Mouse (Mus musculus): ENCODE results near the gene Fibp. TPM values are rescaled to one million over a fixed set of nuclear protein-coding genes. Genes with fewer than 3 reads are reported as not detected.

Fibp gene
- polyA plus RNA-seq, 1 experiment from 2014 or later, result 103 TPM

DNA sequence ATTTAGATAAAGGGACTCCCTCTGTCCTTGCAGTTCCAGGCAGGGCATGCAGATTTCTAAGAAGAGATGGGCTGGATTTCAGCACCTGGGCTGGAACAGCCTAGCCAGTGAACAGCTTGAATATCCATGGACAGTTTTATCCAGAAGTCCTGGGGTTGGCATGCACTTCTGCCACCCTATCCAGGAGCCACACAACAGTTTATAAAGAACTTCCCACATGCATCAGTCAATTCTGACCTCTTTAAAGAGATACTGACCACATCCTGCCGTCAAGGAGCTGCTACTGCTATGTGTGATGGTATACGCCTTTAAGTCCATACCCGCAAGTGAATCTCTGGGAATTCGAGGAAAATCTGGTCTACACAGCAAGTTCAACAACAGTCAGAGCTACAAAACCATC lies 31.2 kb upstream of the Fibp start:
- H3K9me3 ChIP-seq (ENCODE audit: control insufficient read depth, low read length), result no peaks in the 10 kb centered on the region
- no peaks in the 10 kb centered on the region for H3K27me3 ChIP-seq (ENCODE audit: control insufficient read depth, insufficient read depth, low read length)
- H3K27ac ChIP-seq (ENCODE audit: low read depth, low read length), result no peak overlapping the region
- ATAC-seq (ENCODE audit: low FRiP score) (no peak), DNase-seq (ENCODE audit: low spot score, missing footprints) (peak; percentile 65)
- no peak overlapping the region for H3K4me3 ChIP-seq (ENCODE audit: low read depth, low read length)
- no peak overlapping the region for H3K9ac ChIP-seq (ENCODE audit: low read length)
- H3K36me3 ChIP-seq (ENCODE audit: control insufficient read depth, insufficient read depth, low read length), result 0 out of 2 replicates have a peak, but pooled peaks cover 5% of the 10 kb centered on the region
- 84% methylated on average over 4 of the region's 4 CpGs for WGBS
- H3K4me2 ChIP-seq, result no peak overlapping the region
- H3K4me1 ChIP-seq (ENCODE audit: control insufficient read depth, insufficient read depth, low read length), result peaks cover 14% of the 10 kb centered on the region

DNA sequence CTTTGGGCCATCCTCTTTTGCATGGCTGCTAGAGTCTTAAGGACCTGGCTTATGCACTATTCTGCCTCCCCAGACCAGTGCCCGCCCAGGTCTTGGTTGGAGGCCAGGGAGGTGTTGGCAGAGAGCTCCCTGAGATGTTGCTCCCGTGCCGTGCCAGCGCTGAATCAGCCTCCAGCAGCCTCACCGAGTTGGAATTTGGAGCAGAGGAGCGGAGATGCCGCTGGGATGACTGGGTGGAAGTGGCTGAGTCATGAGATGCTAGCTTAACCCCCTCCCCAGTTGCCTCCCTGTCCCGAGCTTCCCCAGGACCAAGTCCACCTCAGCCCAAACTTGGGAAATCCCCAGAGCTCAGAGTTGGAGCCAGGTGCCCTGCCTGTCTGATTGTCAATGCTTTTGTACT lies 30.6 kb upstream of the Fibp start:
- Histone ChIP-seq H3K4me1 (ENCODE audit: control insufficient read depth, insufficient read depth, low read length) (peaks cover 14% of the 10 kb centered on the region), H3K36me3 (ENCODE audit: control insufficient read depth, insufficient read depth, low read length) (0 out of 2 replicates have a peak, but pooled peaks cover 5% of the 10 kb centered on the region), H3K4me3 (ENCODE audit: low read depth, low read length) (no peak overlapping the region), H3K27ac (ENCODE audit: low read depth, low read length) (no peak overlapping the region), H3K27me3 (ENCODE audit: control insufficient read depth, insufficient read depth, low read length) (no peaks in the 10 kb centered on the region), H3K4me2 (no peak overlapping the region), H3K9ac (ENCODE audit: low read length) (no peak overlapping the region), H3K9me3 (ENCODE audit: control insufficient read depth, low read length) (no peaks in the 10 kb centered on the region)
- WGBS, result 75% methylated on average over 8 of the region's 8 CpGs
- peak; percentile 33 for DNase-seq (ENCODE audit: low spot score, missing footprints)
- ATAC-seq (ENCODE audit: low FRiP score), result no peak

DNA sequence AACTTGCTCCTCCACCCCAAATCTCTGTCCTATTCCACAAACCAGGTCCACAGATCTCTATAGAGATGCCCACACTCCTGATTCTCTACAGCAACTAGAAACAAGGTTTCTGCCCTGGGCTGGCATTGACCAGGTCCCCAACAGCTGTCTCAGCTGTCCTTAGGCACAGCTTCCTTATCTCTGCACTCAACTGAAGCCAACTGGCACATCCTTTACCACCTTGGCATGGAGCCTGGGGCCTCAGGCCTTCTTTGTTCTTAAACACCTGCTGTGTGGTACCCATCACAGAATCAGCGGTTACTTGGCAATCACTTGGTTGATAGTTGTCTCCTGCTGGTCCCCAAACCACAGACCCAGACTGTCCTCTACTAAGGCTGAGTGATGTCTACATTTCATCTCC lies 30.0 kb upstream of the Fibp start:
- no peaks in the 10 kb centered on the region for H3K27me3 ChIP-seq (ENCODE audit: control insufficient read depth, insufficient read depth, low read length)
- H3K36me3 ChIP-seq (ENCODE audit: control insufficient read depth, insufficient read depth, low read length), result 0 out of 2 replicates have a peak, but pooled peaks cover 5% of the 10 kb centered on the region
- 90% methylated on average over 1 of the region's 1 CpGs for WGBS
- no peak overlapping the region for H3K9ac ChIP-seq (ENCODE audit: low read length)
- DNase-seq (ENCODE audit: low spot score, missing footprints), result peak; percentile 21
- ATAC-seq (ENCODE audit: low FRiP score), result no peak
- peaks cover 14% of the 10 kb centered on the region for H3K4me1 ChIP-seq (ENCODE audit: control insufficient read depth, insufficient read depth, low read length)
- H3K27ac ChIP-seq (ENCODE audit: low read depth, low read length), result no peak overlapping the region
- no peak overlapping the region for H3K4me2 ChIP-seq
- H3K9me3 ChIP-seq (ENCODE audit: control insufficient read depth, low read length), result no peaks in the 10 kb centered on the region
- no peak overlapping the region for H3K4me3 ChIP-seq (ENCODE audit: low read depth, low read length)

DNA sequence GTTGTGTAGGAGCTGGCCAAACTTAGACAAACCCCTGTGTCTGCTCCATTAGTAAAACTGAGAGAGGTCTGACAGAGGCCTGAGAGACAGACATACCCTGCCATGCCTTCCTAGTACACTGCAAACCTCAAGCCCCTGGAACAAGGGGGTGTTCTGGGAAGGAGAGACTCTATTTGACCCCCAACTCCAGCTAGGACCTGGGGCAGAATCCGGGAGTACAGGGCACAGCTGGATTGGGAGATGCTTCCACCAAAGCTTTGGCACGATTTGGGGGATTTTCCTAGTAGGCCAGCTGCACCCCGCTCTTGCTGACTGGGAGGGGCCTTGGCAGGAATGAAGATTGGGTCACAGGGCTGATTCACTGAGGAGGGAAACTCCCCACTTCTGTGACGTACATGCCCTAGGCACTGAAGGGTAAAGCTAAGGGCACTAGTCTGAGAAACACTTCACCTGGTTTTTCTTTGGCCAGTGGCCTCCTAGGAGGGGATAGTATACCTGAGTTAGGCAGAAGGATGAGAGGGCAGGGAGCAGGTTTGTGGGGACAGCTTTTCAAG lies 28.4 kb upstream of the Fibp start:
- Histone ChIP-seq H3K27ac (ENCODE audit: low read depth, low read length) (no peak overlapping the region), H3K4me3 (ENCODE audit: low read depth, low read length) (no peak overlapping the region), H3K36me3 (ENCODE audit: control insufficient read depth, insufficient read depth, low read length) (no peaks in the 10 kb centered on the region), H3K4me2 (no peak overlapping the region), H3K27me3 (ENCODE audit: control insufficient read depth, insufficient read depth, low read length) (no peaks in the 10 kb centered on the region), H3K9ac (ENCODE audit: low read length) (no peak overlapping the region), H3K9me3 (ENCODE audit: control insufficient read depth, low read length) (no peaks in the 10 kb centered on the region), H3K4me1 (ENCODE audit: control insufficient read depth, insufficient read depth, low read length) (peaks cover 7% of the 10 kb centered on the region)
- no peak for DNase-seq (ENCODE audit: low spot score, missing footprints)
- WGBS, result 74% methylated on average over 4 of the region's 4 CpGs
- no peak for ATAC-seq (ENCODE audit: low FRiP score)

DNA sequence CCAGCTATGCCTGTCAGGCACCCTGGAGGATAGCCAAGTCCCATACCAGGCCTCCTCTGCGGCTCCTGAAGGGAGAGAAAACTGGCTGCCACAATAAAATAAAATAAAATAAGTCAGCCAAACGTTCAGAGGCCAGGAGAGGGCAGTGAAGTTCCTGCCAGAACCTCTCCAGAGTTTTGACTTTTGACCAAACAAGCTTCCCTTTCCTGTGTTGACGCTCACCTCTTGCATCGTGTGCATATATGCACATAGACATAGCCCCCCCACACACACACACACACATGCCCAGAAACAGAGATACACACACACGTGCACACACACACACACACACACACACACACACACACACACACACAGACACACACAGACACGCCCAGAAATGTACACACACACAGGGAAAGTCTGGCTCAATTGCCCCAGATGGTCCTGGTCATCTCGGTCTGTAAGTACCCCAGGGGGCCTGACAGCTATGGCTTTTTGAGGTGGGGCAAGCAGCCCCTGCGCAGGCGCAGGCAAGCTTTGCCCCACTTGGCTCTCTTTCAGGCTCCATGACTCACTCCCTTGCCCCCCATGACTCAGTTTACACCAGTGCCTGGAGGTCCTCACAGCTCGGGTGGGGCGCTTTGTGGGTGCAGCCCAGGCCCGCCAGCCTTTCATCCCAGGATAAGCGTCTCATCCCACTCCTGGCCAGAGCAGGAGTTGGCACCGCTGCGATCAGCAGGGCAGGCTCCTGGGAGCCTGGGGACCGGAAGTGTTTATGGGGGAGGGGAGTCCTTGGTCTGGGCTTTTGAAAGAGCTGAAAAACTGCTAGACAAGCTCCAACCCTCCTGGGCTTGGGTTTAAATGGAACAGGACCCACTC lies 27.2 kb upstream of the Fibp start:
- Histone ChIP-seq H3K9ac (ENCODE audit: low read length) (peak overlapping the region; percentile 49), H3K4me2 (peak overlapping the region; percentile 46), H3K4me1 (ENCODE audit: control insufficient read depth, insufficient read depth, low read length) (peaks cover 7% of the 10 kb centered on the region), H3K9me3 (ENCODE audit: control insufficient read depth, low read length) (no peaks in the 10 kb centered on the region), H3K4me3 (ENCODE audit: low read depth, low read length) (peak overlapping the region; percentile 20; the same call in 1 of the 2 replicates), H3K27me3 (ENCODE audit: control insufficient read depth, insufficient read depth, low read length) (no peaks in the 10 kb centered on the region), H3K36me3 (ENCODE audit: control insufficient read depth, insufficient read depth, low read length) (no peaks in the 10 kb centered on the region), H3K27ac (ENCODE audit: low read depth, low read length) (no peak overlapping the region)
- DNase-seq (ENCODE audit: low spot score, missing footprints) (peak; percentile 89), ATAC-seq (ENCODE audit: low FRiP score) (no peak)
- 11% methylated on average over 16 of the region's 16 CpGs for WGBS

DNA sequence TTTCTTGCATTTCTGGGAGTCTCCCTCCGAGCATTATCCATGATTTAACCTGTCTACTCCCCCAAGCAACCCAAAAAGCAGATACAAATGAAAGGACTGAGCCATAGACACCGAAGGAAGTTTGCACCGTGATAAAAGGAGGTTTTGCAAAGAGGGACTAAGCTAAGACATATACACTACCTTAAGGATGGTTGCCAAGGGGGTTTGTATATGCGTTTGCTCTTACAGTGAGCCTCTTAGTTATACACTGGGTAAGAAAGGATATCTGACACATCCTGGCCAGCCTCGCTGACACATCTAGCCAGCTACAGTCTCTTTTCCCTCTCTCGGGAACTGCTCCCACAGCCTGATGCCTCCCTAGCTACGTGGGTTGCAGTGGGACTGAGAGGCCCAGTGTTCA lies 26.5 kb upstream of the Fibp start:
- Histone ChIP-seq H3K27me3 (ENCODE audit: control insufficient read depth, insufficient read depth, low read length) (no peaks in the 10 kb centered on the region), H3K9me3 (ENCODE audit: control insufficient read depth, low read length) (no peaks in the 10 kb centered on the region), H3K4me1 (ENCODE audit: control insufficient read depth, insufficient read depth, low read length) (peaks cover 7% of the 10 kb centered on the region), H3K9ac (ENCODE audit: low read length) (peak overlapping the region; percentile 49; the same call in 1 of the 2 replicates), H3K4me2 (peak overlapping the region; percentile 46), H3K4me3 (ENCODE audit: low read depth, low read length) (no peak overlapping the region), H3K36me3 (ENCODE audit: control insufficient read depth, insufficient read depth, low read length) (no peaks in the 10 kb centered on the region), H3K27ac (ENCODE audit: low read depth, low read length) (no peak overlapping the region)
- ATAC-seq (ENCODE audit: low FRiP score), result no peak
- DNase-seq (ENCODE audit: low spot score, missing footprints), result peak; percentile 67
- 80% methylated on average over 7 of the region's 7 CpGs for WGBS

DNA sequence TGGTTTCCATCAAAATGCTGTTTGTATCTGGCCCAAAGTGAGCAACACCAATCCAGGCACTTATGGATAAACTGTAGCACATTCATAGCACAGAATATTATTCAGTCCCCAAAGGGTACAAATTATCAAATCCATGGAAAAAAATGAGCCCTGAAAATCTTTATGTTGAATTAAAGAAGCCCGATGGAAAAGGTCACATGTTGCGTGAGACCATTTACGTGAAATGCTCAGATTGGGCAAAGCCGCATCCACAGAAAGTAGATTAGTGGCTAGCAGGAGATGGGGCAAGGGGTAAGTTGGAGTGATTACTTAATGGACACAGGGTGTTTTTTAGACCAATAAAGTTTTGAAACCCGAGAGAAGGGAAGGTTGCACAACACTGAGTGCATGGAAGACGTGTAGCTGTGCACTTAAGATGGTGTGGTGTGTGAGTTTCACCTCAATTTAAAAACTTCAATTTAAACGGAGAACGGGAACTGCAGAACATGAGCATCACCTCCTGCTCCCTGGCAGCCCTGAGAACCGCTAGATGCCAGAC lies 16.0 kb upstream of the Fibp start:
- Histone ChIP-seq H3K27me3 (ENCODE audit: control insufficient read depth, insufficient read depth, low read length) (peaks cover 36% of the 10 kb centered on the region), H3K4me1 (ENCODE audit: control insufficient read depth, insufficient read depth, low read length) (peaks cover 12% of the 10 kb centered on the region), H3K4me2 (no peak overlapping the region), H3K27ac (ENCODE audit: low read depth, low read length) (no peak overlapping the region), H3K4me3 (ENCODE audit: low read depth, low read length) (no peak overlapping the region), H3K36me3 (ENCODE audit: control insufficient read depth, insufficient read depth, low read length) (no peaks in the 10 kb centered on the region), H3K9me3 (ENCODE audit: control insufficient read depth, low read length) (peaks cover 4% of the 10 kb centered on the region; the same call in 1 of the 2 replicates), H3K9ac (ENCODE audit: low read length) (no peak overlapping the region)
- ATAC-seq (ENCODE audit: low FRiP score) (no peak), DNase-seq (ENCODE audit: low spot score, missing footprints) (no peak)
- WGBS, result 69% methylated on average over 9 of the region's 9 CpGs

DNA sequence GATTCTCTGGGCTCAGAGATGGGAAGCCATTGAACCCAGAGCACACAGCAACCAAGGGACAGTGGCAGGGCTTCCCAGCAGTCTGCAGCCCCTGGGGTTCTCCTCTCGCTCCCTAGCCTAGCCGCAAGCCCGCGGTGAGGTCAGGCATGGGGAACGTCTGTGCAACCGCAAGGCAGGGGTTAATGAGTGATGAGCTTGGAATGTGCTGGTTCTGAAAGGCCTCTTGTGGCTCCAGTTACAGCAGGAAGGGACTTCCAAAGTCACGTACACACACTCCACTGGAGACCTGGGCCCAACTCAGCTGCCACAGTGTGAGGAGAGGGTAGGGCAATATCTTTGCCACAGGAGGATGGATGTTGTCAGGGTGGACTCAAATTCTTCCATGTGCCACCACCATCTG lies 15.5 kb upstream of the Fibp start:
- no peak for ATAC-seq (ENCODE audit: low FRiP score)
- 50% methylated on average over 7 of the region's 7 CpGs for WGBS

DNA sequence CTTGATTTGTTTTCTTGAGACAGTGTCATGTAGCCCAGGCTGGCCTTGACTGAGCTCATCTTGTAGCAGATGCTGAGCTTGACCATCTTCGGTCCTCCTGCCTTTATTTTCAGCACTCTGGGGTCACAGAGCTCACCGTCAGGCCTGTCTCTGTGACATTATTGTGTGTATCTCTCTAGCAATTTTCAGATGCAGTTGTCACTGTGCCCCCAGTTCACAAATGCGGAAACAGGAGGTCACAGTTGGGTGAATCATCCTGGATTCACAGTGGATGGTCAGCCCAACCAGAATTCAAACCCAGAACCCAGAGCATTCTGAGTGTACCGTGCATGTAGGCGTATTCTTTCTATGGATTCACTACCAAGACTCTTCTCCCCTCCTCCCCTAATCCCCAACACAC lies 14.7 kb upstream of the Fibp start:
- ATAC-seq (ENCODE audit: low FRiP score) (no peak), DNase-seq (ENCODE audit: low spot score, missing footprints) (no peak)
- H3K4me2 ChIP-seq, result no peak overlapping the region
- no peaks in the 10 kb centered on the region for H3K9me3 ChIP-seq (ENCODE audit: control insufficient read depth, low read length)
- H3K4me1 ChIP-seq (ENCODE audit: control insufficient read depth, insufficient read depth, low read length), result peaks cover 12% of the 10 kb centered on the region
- no peak overlapping the region for H3K27ac ChIP-seq (ENCODE audit: low read depth, low read length)
- no peaks in the 10 kb centered on the region for H3K36me3 ChIP-seq (ENCODE audit: control insufficient read depth, insufficient read depth, low read length)
- 87% methylated on average over 5 of the region's 5 CpGs for WGBS
- no peak overlapping the region for H3K4me3 ChIP-seq (ENCODE audit: low read depth, low read length)
- H3K9ac ChIP-seq (ENCODE audit: low read length), result no peak overlapping the region
- H3K27me3 ChIP-seq (ENCODE audit: control insufficient read depth, insufficient read depth, low read length), result peaks cover 44% of the 10 kb centered on the region

More for the DNA sequence above, 15.5 kb upstream of the Fibp start:
- Histone ChIP-seq H3K36me3 (ENCODE audit: control insufficient read depth, insufficient read depth, low read length) (no peaks in the 10 kb centered on the region), H3K4me2 (no peak overlapping the region), H3K27ac (ENCODE audit: low read depth, low read length) (no peak overlapping the region), H3K4me1 (ENCODE audit: control insufficient read depth, insufficient read depth, low read length) (peaks cover 12% of the 10 kb centered on the region), H3K9ac (ENCODE audit: low read length) (no peak overlapping the region), H3K4me3 (ENCODE audit: low read depth, low read length) (no peak overlapping the region), H3K27me3 (ENCODE audit: control insufficient read depth, insufficient read depth, low read length) (peaks cover 41% of the 10 kb centered on the region), H3K9me3 (ENCODE audit: control insufficient read depth, low read length) (peaks cover 4% of the 10 kb centered on the region; the same call in 1 of the 2 replicates)
- DNase-seq (ENCODE audit: low spot score, missing footprints), result no peak
